Mouse (Mus musculus) mouse embryonic stem cell (cell line): Measurements from ENCODE around the gene Olfr1381.
"Not testable (repeated sequence)": the region's sequence is repeated elsewhere in the genome, so short reads cannot be mapped to it uniquely, and the experiment has no call there.

ENCODE experiments used
- in situ Hi-C, 2 experiments: fragments of 300-500 bp; cut with MboI; formaldehyde crosslinking; loops; 1 replicate in 1 of 2; 3 replicates in 1 of 2; pipeline ENCODE4 v1.14.3; 2019 to 2020; ENCODE audit warnings: low sequenced_read_pairs in 2 of 2, low pct_unique_long_range_greater_than_20kb in 1 of 2, mixed read lengths in 1 of 2; ENCODE audit not compliant: unreplicated experiment in 1 of 2

Olfr1381 gene

GRCm38 (mm10) chr11:49543149-49543548 is at the start of gene Olfr1381:
Gene Olfr1381 (plus strand): TSS chr11:49543449.
- in situ Hi-C loops, result not testable (repeated sequence)

GRCm38 (mm10) chr11:49518086-49518485 is 25.2 kb upstream of the Olfr1381 start:
- in situ Hi-C loops, result no loop called here

- in situ Hi-C loops, result no loop called here
Observed at GRCm38 (mm10) chr11:49519348-49519747, 23.9 kb upstream of the Olfr1381 start, which contains the start of gene Olfr1383. Gene Olfr1383 (plus strand): TSS chr11:49519648.

GRCm38 (mm10) chr11:49527947-49528346 is 15.3 kb upstream of the Olfr1381 start, which contains the start of gene Olfr1382:
Gene Olfr1382 (plus strand): TSS chr11:49528247.
- in situ Hi-C loops, result no loop called here

GRCm38 (mm10) chr11:49532761-49533160 is 10.5 kb upstream of the Olfr1381 start:
- in situ Hi-C loops, result no loop called here

- in situ Hi-C loops, result not testable (repeated sequence)
Observed at GRCm38 (mm10) chr11:49536631-49537030, 6.6 kb upstream of the Olfr1381 start.

- in situ Hi-C loops, result not testable (repeated sequence)
Observed at GRCm38 (mm10) chr11:49554033-49554432, 10.8 kb downstream of the Olfr1381 start.

- in situ Hi-C loops, result not testable (repeated sequence)
Observed at GRCm38 (mm10) chr11:49556578-49556977, 13.3 kb downstream of the Olfr1381 start, which contains the start of gene Olfr1380. Gene Olfr1380 (plus strand): TSS chr11:49556878.

GRCm38 (mm10) chr11:49575054-49575453 is 31.8 kb downstream of the Olfr1381 start:
- in situ Hi-C loops, result not testable (repeated sequence)

GRCm38 (mm10) chr11:49580452-49580851 is 37.2 kb downstream of the Olfr1381 start:
- in situ Hi-C loops, result not testable (repeated sequence)

- in situ Hi-C loops, result no loop called here
Observed at GRCm38 (mm10) chr11:49590213-49590612, 47.0 kb downstream of the Olfr1381 start.

- in situ Hi-C loops, result not testable (repeated sequence)
Observed at GRCm38 (mm10) chr11:49597149-49597548, 53.9 kb downstream of the Olfr1381 start.
